Mouse (Mus musculus) small intestine, adult 2 months (tissue): ENCODE measurements around the gene Dcbld2. TPM values are rescaled to one million over a fixed set of nuclear protein-coding genes. Genes with fewer than 3 reads are reported as not detected.

ENCODE experiments used
- H3K27ac ChIP-seq: fragments of 200-500 bp; 2 replicates; pipeline ENCODE4 v1.5.1; 2012; ENCODE audit warnings: low read depth, low read length, control low read depth, inconsistent platforms; ENCODE audit not compliant: insufficient read depth
- H3K27me3 ChIP-seq: fragments of 200-500 bp; 2 replicates; pipeline ENCODE4 v1.6.1; 2012; ENCODE audit warnings: mild to moderate bottlenecking, moderate library complexity, low read length, inconsistent platforms; ENCODE audit not compliant: control insufficient read depth, insufficient read depth
- H3K36me3 ChIP-seq: fragments of 200-500 bp; 2 replicates; pipeline ENCODE4 v1.6.1; 2012; ENCODE audit warnings: mild to moderate bottlenecking, low read length, control low read depth, inconsistent platforms; ENCODE audit not compliant: control insufficient read depth, insufficient read depth
- H3K4me1 ChIP-seq: fragments of 200-500 bp; 2 replicates; pipeline ENCODE4 v1.6.1; 2012; ENCODE audit warnings: low read length, inconsistent platforms, mixed read lengths; ENCODE audit not compliant: control insufficient read depth, insufficient read depth, insufficient read length
- H3K4me3 ChIP-seq: fragments of 200-500 bp; 2 replicates; pipeline ENCODE4 v1.5.1; 2012; ENCODE audit warnings: low read depth, mild to moderate bottlenecking, control low read depth, inconsistent platforms, low read length, moderate library complexity
- CTCF ChIP-seq: fragments of 200-500 bp; IDR thresholded peaks from 2 replicates; pipeline ENCODE4 v1.5.1; 2012; ENCODE audit warnings: low read depth, mild to moderate bottlenecking, control low read depth, inconsistent platforms, low read length, moderate library complexity, mixed read lengths; ENCODE audit not compliant: insufficient replicate concordance, insufficient read length; ENCODE audit errors: extremely low read depth
- POLR2A ChIP-seq: fragments of 200-500 bp; IDR thresholded peaks from 2 replicates; pipeline ENCODE4 v1.6.1; 2012; ENCODE audit warnings: low read depth, mild to moderate bottlenecking, control low read depth, inconsistent platforms, low read length, moderate library complexity
- WGBS: fragments of 180-500 bp; shearing (Covaris S2); methylation state at CpG from one replicate; pipeline ENCODE4 v1.1.7; 2018; 5-methylcytosine and 5-hydroxymethylcytosine counted together
- polyA plus RNA-seq: library from polyadenylated mRNA; depleted of rRNA; stranded (reverse); fragments of >200 nt; gene quantifications from 2 replicates; pipeline ENCODE4 v1.2.3, GENCODE M21; 2012

Gene Dcbld2
- polyA plus RNA-seq, 1 experiment: 2.7 TPM

- TF ChIP-seq POLR2A: no peak
- TF ChIP-seq CTCF: no peak
- Histone ChIP-seq H3K4me1 (no peaks in the 10 kb centered on the region), H3K27ac (no peak overlapping the region), H3K27me3 (no peaks in the 10 kb centered on the region), H3K36me3 (no peaks in the 10 kb centered on the region), H3K4me3 (no peak overlapping the region)
- 58% methylated on average over 3 of the region's 3 CpGs for WGBS
These were observed 9.6 kb upstream of the Dcbld2 start for GRCm38 (mm10) chr16:58398604-58399003.

- Histone ChIP-seq H3K27ac (no peak overlapping the region), H3K36me3 (no peaks in the 10 kb centered on the region), H3K4me1 (no peaks in the 10 kb centered on the region), H3K4me3 (no peak overlapping the region), H3K27me3 (no peaks in the 10 kb centered on the region)
- TF ChIP-seq POLR2A (no peak), CTCF (no peak)
- 83% methylated on average over 2 of the region's 2 CpGs for WGBS
These were observed 7.2 kb upstream of the Dcbld2 start for GRCm38 (mm10) chr16:58401079-58401478.

GRCm38 (mm10) chr16:58404665-58405064 lies 3.6 kb upstream of the Dcbld2 start:
- H3K27me3 ChIP-seq: no peaks in the 10 kb centered on the region
- 77% methylated on average over 7 of the region's 7 CpGs for WGBS
- no peak overlapping the region for H3K4me3 ChIP-seq
- TF ChIP-seq POLR2A (no peak), CTCF (no peak)
- no peak overlapping the region for H3K27ac ChIP-seq
- no peaks in the 10 kb centered on the region for H3K4me1 ChIP-seq
- no peaks in the 10 kb centered on the region for H3K36me3 ChIP-seq

GRCm38 (mm10) chr16:58405271-58405670 lies 3.0 kb upstream of the Dcbld2 start:
- WGBS: 78% methylated on average over 4 of the region's 4 CpGs
- H3K36me3 ChIP-seq: no peaks in the 10 kb centered on the region
- no peaks in the 10 kb centered on the region for H3K4me1 ChIP-seq
- H3K27ac ChIP-seq: no peak overlapping the region
- H3K4me3 ChIP-seq: no peak overlapping the region
- TF ChIP-seq CTCF (no peak), POLR2A (no peak)
- no peaks in the 10 kb centered on the region for H3K27me3 ChIP-seq

- WGBS: under 1% methylated on average over 88 of the region's 89 CpGs
- Histone ChIP-seq H3K4me3 (peak overlapping the region; percentile 73), H3K27ac (no peak overlapping the region), H3K4me1 (no peaks in the 10 kb centered on the region), H3K36me3 (no peaks in the 10 kb centered on the region), H3K27me3 (no peaks in the 10 kb centered on the region)
- 0 out of 2 replicates have a peak, but pooled peaks have one; percentile 3 for TF ChIP-seq POLR2A
- TF ChIP-seq CTCF: no peak
These were observed 441 bp downstream of the Dcbld2 start for GRCm38 (mm10) chr16:58408487-58409281.

GRCm38 (mm10) chr16:58409825-58410224 lies 1.6 kb downstream of the Dcbld2 start:
- Histone ChIP-seq H3K27me3 (no peaks in the 10 kb centered on the region), H3K36me3 (no peaks in the 10 kb centered on the region), H3K27ac (no peak overlapping the region), H3K4me1 (no peaks in the 10 kb centered on the region), H3K4me3 (no peak overlapping the region)
- no peak for TF ChIP-seq POLR2A
- WGBS: 57% methylated on average over 7 of the region's 7 CpGs

- H3K4me3 ChIP-seq: no peak overlapping the region
- H3K36me3 ChIP-seq: no peaks in the 10 kb centered on the region
- no peaks in the 10 kb centered on the region for H3K27me3 ChIP-seq
- 93% methylated on average over 4 of the region's 4 CpGs for WGBS
- H3K4me1 ChIP-seq: no peaks in the 10 kb centered on the region
- no peak for TF ChIP-seq POLR2A
- TF ChIP-seq CTCF: no peak
- no peak overlapping the region for H3K27ac ChIP-seq
These were observed 6.6 kb downstream of the Dcbld2 start for GRCm38 (mm10) chr16:58414801-58415200.

GRCm38 (mm10) chr16:58415500-58415899 lies 7.3 kb downstream of the Dcbld2 start:
- Histone ChIP-seq H3K27ac (no peak overlapping the region), H3K4me1 (no peaks in the 10 kb centered on the region), H3K27me3 (no peaks in the 10 kb centered on the region), H3K36me3 (no peaks in the 10 kb centered on the region), H3K4me3 (no peak overlapping the region)
- 90% methylated on average over 2 of the region's 2 CpGs for WGBS
- TF ChIP-seq POLR2A (no peak), CTCF (no peak)
